Mouse (Mus musculus): ENCODE data around the gene Bud23. TPM values are rescaled to one million over a fixed set of nuclear protein-coding genes. Genes with fewer than 3 reads are reported as not detected.

Bud23 gene
- polyA plus RNA-seq, 1 experiment from 2014 or later: 98.6 TPM

Other genes starting within 250 kb of the Bud23 start
- gene Tmem270, start 158.2 kb downstream of the Bud23 start, polyA plus RNA-seq (2015; fragmentation: Nextera tagmentation; extraction: Ambion mirVana): not detected in 2 replicates
- gene Cldn13, start 149.4 kb downstream of the Bud23 start, polyA plus RNA-seq (2015; fragmentation: Nextera tagmentation; extraction: Ambion mirVana): 7.9 and 22.3 TPM in 2 replicates
- gene Mettl27, start 132.6 kb downstream of the Bud23 start, polyA plus RNA-seq (2015; fragmentation: Nextera tagmentation; extraction: Ambion mirVana): 20.9 and 21.0 TPM in 2 replicates
- 54.5 and 58.6 TPM in 2 replicates for gene Cldn4, start 118.0 kb downstream of the Bud23 start, polyA plus RNA-seq (2015; fragmentation: Nextera tagmentation; extraction: Ambion mirVana)
- 120 and 147 TPM in 2 replicates for gene Cldn3, start 78.7 kb downstream of the Bud23 start, polyA plus RNA-seq (2015; fragmentation: Nextera tagmentation; extraction: Ambion mirVana)
- gene Abhd11, start 55.8 kb downstream of the Bud23 start, polyA plus RNA-seq (2015; fragmentation: Nextera tagmentation; extraction: Ambion mirVana): 70.9 and 78.9 TPM in 2 replicates
- 11.8 and 12.3 TPM in 2 replicates for gene Stx1a, start 41.5 kb downstream of the Bud23 start, polyA plus RNA-seq (2015; fragmentation: Nextera tagmentation; extraction: Ambion mirVana)
- gene Dnajc30, start 757 bp downstream of the Bud23 start, polyA plus RNA-seq (2015; fragmentation: Nextera tagmentation; extraction: Ambion mirVana): 28.9 and 33.5 TPM in 2 replicates
- gene Vps37d, start 13.3 kb upstream of the Bud23 start, polyA plus RNA-seq (2015; fragmentation: Nextera tagmentation; extraction: Ambion mirVana): 7.3 and 7.6 TPM in 2 replicates
- 5.8 and 7.5 TPM in 2 replicates for gene Mlxipl, start 24.9 kb upstream of the Bud23 start, polyA plus RNA-seq (2015; fragmentation: Nextera tagmentation; extraction: Ambion mirVana)
- gene Tbl2, start 84.7 kb upstream of the Bud23 start, polyA plus RNA-seq (2015; fragmentation: Nextera tagmentation; extraction: Ambion mirVana): 20.9 and 27.0 TPM in 2 replicates
- 48.4 and 56.0 TPM in 2 replicates for gene Bcl7b, start 103.3 kb upstream of the Bud23 start, polyA plus RNA-seq (2015; fragmentation: Nextera tagmentation; extraction: Ambion mirVana)
- gene Baz1b, start 122.3 kb upstream of the Bud23 start, polyA plus RNA-seq (2015; fragmentation: Nextera tagmentation; extraction: Ambion mirVana): 37.3 and 40.1 TPM in 2 replicates
- 0.90 and 1.4 TPM in 2 replicates for gene Fzd9, start 186.3 kb upstream of the Bud23 start, polyA plus RNA-seq (2015; fragmentation: Nextera tagmentation; extraction: Ambion mirVana)